Mouse (Mus musculus) stomach, postnatal 0 days (tissue): ENCODE data around the gene Cnr1. TPM values are rescaled to one million over a fixed set of nuclear protein-coding genes. Genes with fewer than 3 reads are reported as not detected.

Experiments used
- ATAC-seq: fragments of 200-750 bp; cut with Nextera tagmentation; 2 replicates; pipeline ENCODE4 v1.8.0; 2017; ENCODE audit not compliant: low FRiP score, low TSS enrichment
- DNase-seq: peaks from one replicate; pipeline ENCODE4 v3.0.0-alpha.2; 2016; ENCODE audit warnings: low spot score
- H3K27ac ChIP-seq: fragments of 300-500 bp; sonication (generic); replicated peaks from 2 replicates; pipeline ENCODE4 v1.5.1; 2014; ENCODE audit warnings: mild to moderate bottlenecking, control low read depth
- H3K27me3 ChIP-seq: fragments of 300-500 bp; sonication (generic); 2 replicates; pipeline ENCODE4 v1.6.1; 2014; ENCODE audit warnings: low read length; ENCODE audit not compliant: control insufficient read depth, insufficient read depth
- H3K36me3 ChIP-seq: fragments of 300-500 bp; sonication (generic); 2 replicates; pipeline ENCODE4 v1.6.1; 2014; ENCODE audit warnings: low read length, mixed read lengths; ENCODE audit not compliant: control insufficient read depth, insufficient read depth
- H3K4me1 ChIP-seq: fragments of 300-500 bp; sonication (generic); replicated peaks from 2 replicates; pipeline ENCODE4 v1.6.1; 2014; ENCODE audit warnings: antibody characterized with exemption; ENCODE audit not compliant: control insufficient read depth, insufficient read depth
- H3K4me2 ChIP-seq: fragments of 300-500 bp; sonication (generic); replicated peaks from 2 replicates; pipeline ENCODE4 v1.6.1; 2014; ENCODE audit warnings: low read depth, mild to moderate bottlenecking, control low read depth, moderate library complexity
- H3K4me3 ChIP-seq: fragments of 300-500 bp; sonication (generic); 2 replicates; pipeline ENCODE4 v1.5.1; 2014; ENCODE audit warnings: low read depth, low read length, control low read depth
- H3K9ac ChIP-seq: fragments of 300-500 bp; sonication (generic); 2 replicates; pipeline ENCODE4 v1.6.1; 2014; ENCODE audit warnings: mild to moderate bottlenecking, low read length, control low read depth, mixed read lengths
- H3K9me3 ChIP-seq: fragments of 300-500 bp; sonication (generic); 2 replicates; pipeline ENCODE4 v1.6.1; 2016; ENCODE audit warnings: low read length; ENCODE audit not compliant: control insufficient read depth
- CTCF ChIP-seq: IDR thresholded peaks from 2 replicates; pipeline ENCODE4 v1.5.1; 2016; ENCODE audit warnings: antibody characterized with exemption, low read depth, mild to moderate bottlenecking, moderate library complexity
- EP300 ChIP-seq: optimal IDR thresholded peaks from 2 replicates; pipeline ENCODE3; 2016; ENCODE audit warnings: antibody characterized with exemption
- WGBS: fragments of 180-500 bp; shearing (Covaris S2); extraction: QIAGEN DNeasy Blood & Tissue Kit; methylation state at CpG from one replicate; pipeline ENCODE4 v1.1.7; 2014; 5-methylcytosine and 5-hydroxymethylcytosine counted together
- polyA plus RNA-seq: library from polyadenylated mRNA; unstranded; fragments of >200 nt; fragmentation: Nextera tagmentation; extraction: Ambion mirVana; gene quantifications from 2 replicates; pipeline ENCODE4 v1.2.1, GENCODE M21; 2015

Gene Cnr1
- polyA plus RNA-seq: 0.86 and 1.0 TPM in 2 replicates

DNA sequence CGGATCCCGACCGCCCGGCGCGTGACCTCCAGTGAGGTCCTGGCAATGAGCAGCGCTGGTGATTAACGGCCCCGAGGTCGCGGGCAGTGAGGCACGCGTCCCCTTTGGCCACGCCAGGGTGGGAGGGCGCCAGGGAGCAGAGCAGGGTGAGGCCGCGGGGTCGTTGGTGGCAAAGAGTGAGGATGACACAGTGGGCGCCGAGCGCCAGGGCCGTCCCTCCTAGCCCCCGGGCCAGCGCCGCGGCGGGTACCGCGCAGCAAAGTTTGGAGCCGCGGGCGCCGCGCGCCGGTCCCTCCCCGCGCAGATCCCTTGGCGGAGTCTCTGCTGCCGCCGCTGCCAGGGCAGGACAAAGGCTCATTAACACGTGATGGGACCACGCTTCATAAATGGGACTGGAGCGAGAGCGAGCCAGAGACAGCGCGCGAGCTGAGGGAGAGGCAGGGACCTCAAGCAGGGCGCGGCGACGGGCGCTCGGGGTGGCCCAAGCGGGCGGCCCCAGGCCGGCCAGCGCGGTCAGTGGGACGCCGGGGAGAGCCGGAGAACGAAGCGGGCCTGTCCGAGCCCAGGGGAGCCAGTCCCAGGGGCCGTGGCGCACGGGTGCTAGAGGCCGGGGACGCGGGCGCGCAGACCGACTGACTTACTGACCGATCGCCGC, at the start of gene Cnr1:
TSS of gene Cnr1 (plus strand) at position 360 of the 655 bp plus-strand sequence.
- H3K27me3 ChIP-seq: peaks cover 2% of the 10 kb centered on the region; the same call in 1 of the 2 replicates
- DNase-seq (peak; percentile 90), ATAC-seq (peak; percentile 97)
- H3K9me3 ChIP-seq: no peaks in the 10 kb centered on the region
- H3K27ac ChIP-seq: no peak within 1 kb of the TSS; the same call in 1 of the 2 replicates
- H3K9ac ChIP-seq: peak within 1 kb of the TSS; percentile 59
- H3K4me3 ChIP-seq: peak within 1 kb of the TSS; percentile 56
- H3K36me3 ChIP-seq: no peaks in the 10 kb centered on the region
- under 1% methylated on average over 58 of the region's 77 CpGs for WGBS
- H3K4me2 ChIP-seq: peak within 1 kb of the TSS; percentile 91
- TF ChIP-seq CTCF (no peak), EP300 (no peak)
- H3K4me1 ChIP-seq: no peaks in the 10 kb centered on the region

DNA sequence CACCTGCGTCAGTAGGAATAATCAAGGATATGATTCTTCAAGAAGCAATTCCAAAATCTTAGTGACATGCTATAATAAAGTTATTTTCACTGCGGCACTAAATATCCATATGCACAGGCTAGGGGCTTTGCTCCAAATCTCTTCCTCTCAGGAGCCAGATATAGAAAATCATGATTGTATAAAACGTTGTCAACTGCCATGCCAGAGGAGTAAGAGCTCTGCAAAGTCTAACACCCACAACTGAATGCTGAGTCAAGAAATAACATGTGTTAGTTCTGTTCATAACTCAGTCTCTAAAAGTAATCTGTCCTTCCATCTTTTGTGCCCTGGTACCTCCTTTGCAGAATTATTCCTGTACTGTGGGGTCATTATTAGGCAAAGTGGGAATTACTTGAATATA, 44.4 kb upstream of the Cnr1 start:
- ATAC-seq: no peak

DNA sequence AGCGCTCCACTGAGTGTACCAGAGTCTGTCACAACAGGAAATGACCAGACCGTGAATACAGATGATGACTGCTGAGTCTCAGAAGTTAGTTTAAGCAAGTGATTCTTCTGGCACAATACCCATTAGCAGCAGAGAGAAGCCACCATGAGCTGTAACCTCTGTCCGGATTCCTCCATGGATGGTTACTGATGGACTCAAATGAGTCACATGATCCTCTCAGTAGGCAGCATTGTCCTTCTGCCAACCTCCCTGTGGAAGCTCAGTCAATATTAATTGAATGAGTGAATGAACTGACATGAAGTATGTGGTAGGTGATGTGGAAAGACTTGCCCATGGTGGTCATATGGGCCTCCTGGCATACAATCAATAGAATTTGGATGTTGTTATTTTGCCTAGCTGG, 38.4 kb upstream of the Cnr1 start:
- TF ChIP-seq CTCF: no peak
- no peak for TF ChIP-seq EP300
- Histone ChIP-seq H3K4me3 (no peak overlapping the region), H3K9ac (no peak overlapping the region), H3K4me1 (no peaks in the 10 kb centered on the region), H3K4me2 (no peak overlapping the region), H3K27me3 (no peaks in the 10 kb centered on the region), H3K27ac (no peak overlapping the region), H3K9me3 (no peaks in the 10 kb centered on the region; the same call in 1 of the 2 replicates), H3K36me3 (no peaks in the 10 kb centered on the region)
- ATAC-seq (no peak), DNase-seq (no peak)
- 75% methylated on average over 3 of the region's 3 CpGs for WGBS

More for the DNA sequence above, 44.4 kb upstream of the Cnr1 start:
- H3K27ac ChIP-seq: no peak overlapping the region
- H3K4me3 ChIP-seq: no peak overlapping the region
- WGBS: 88% methylated on average over 3 of the region's 3 CpGs
- H3K4me1 ChIP-seq: no peaks in the 10 kb centered on the region
- H3K36me3 ChIP-seq: no peaks in the 10 kb centered on the region
- H3K27me3 ChIP-seq: no peaks in the 10 kb centered on the region
- H3K4me2 ChIP-seq: no peak overlapping the region
- H3K9me3 ChIP-seq: no peaks in the 10 kb centered on the region
- DNase-seq: no peak
- TF ChIP-seq EP300 (no peak), CTCF (no peak)
- no peak overlapping the region for H3K9ac ChIP-seq

DNA sequence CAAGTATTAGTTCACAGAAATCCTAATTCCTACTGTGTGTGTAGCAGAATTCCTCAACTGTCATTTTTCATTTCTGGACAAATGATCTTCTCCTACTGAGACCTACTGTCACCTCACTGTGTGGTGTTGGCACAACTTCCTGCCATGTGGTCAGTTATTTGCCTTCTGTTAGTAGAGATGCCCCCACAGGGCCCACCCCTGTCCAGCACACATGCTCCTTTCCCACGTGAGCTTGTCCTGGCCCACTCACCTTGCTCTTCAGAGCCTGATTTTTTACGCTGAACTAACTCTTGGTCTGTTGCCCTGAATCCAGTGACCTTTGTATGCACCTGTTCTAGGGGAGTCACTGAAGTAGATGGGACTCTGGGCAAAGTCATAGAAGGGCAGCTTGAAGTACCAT, 34.4 kb upstream of the Cnr1 start:
- H3K9me3 ChIP-seq: no peaks in the 10 kb centered on the region; the same call in 1 of the 2 replicates
- 79% methylated on average over 2 of the region's 2 CpGs for WGBS
- H3K9ac ChIP-seq: no peak overlapping the region
- no peaks in the 10 kb centered on the region for H3K36me3 ChIP-seq
- no peaks in the 10 kb centered on the region for H3K27me3 ChIP-seq
- H3K4me1 ChIP-seq: no peaks in the 10 kb centered on the region
- H3K4me3 ChIP-seq: no peak overlapping the region
- H3K27ac ChIP-seq: no peak overlapping the region
- ATAC-seq (no peak), DNase-seq (no peak)
- H3K4me2 ChIP-seq: no peak overlapping the region
- TF ChIP-seq CTCF: no peak
- TF ChIP-seq EP300: no peak

DNA sequence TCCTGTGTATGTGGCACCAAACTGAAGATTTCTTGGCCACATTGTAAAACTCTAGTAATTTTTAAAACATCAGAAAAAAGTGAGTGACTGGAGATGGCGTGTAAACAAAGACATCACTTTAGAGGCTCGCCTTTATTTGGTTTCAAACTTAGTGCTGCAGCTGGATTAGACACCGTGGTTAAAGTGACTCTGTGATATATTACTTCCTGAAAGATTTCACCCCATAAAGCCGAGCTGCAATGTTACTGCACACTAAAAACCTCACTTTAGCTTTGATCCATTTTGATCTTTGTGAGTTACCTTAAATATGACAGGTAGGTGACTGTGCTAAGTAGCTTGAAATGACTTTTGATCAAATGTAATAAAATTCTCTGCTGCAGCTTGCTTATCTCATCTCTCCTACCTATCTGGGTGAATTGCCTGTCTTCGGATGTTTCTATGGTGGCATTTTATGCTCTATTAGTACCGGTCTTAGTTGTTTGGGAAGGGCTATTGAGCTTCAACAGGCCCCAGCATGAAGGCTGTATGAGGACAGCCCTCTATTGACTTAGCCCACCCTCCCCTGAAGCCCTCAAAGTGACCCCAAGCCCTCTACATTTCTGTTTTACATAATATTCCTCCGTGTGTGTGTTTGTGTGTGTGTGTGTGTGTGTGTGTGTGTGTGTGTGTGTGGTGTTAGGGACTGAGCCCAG, 32.1 kb upstream of the Cnr1 start:
- no peak for DNase-seq
- Histone ChIP-seq H3K4me2 (no peak overlapping the region), H3K27me3 (no peaks in the 10 kb centered on the region), H3K4me3 (no peak overlapping the region), H3K36me3 (no peaks in the 10 kb centered on the region), H3K27ac (no peak overlapping the region), H3K9me3 (no peaks in the 10 kb centered on the region; the same call in 1 of the 2 replicates), H3K4me1 (no peaks in the 10 kb centered on the region), H3K9ac (no peak overlapping the region)
- TF ChIP-seq CTCF (no peak), EP300 (no peak)
- WGBS: 20% methylated on average over 7 of the region's 7 CpGs
- no peak for ATAC-seq

DNA sequence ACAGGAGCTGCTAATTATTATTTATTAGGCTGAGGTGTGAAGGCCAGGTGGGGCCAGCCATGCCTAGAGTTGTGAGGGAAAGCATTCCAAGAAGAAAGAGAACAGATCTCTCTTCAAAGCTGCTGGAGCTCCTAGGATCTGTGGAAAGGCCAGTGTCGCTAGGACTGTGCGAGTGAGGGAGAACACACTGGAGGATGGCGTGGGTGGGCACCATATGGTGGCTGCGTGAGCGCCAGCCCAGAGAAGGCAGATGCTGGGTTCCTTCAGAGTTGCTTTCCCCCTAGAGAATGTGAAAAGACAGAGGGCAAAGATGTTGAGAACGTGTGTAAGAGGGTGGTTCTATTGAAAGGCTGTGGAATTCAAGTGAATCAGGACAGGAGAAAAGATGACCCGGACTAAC, 30.6 kb upstream of the Cnr1 start:
- no peak for TF ChIP-seq CTCF
- no peak for TF ChIP-seq EP300
- Histone ChIP-seq H3K4me3 (no peak overlapping the region), H3K36me3 (no peaks in the 10 kb centered on the region), H3K27me3 (no peaks in the 10 kb centered on the region), H3K9me3 (no peaks in the 10 kb centered on the region; the same call in 1 of the 2 replicates), H3K27ac (no peak overlapping the region), H3K9ac (no peak overlapping the region), H3K4me2 (no peak overlapping the region), H3K4me1 (no peaks in the 10 kb centered on the region)
- WGBS: 79% methylated on average over 7 of the region's 7 CpGs
- no peak for ATAC-seq
- DNase-seq: no peak
